Mouse (Mus musculus) heart, adult 2 months (tissue): ENCODE data around the gene Slc15a2. TPM values are rescaled to one million over a fixed set of nuclear protein-coding genes. Genes with fewer than 3 reads are reported as not detected.

ENCODE experiments used
- DNase-seq, 2 experiments: peaks; one replicate each; pipeline ENCODE4 v3.0.0; 2021
- H3K27ac ChIP-seq: fragments of 200-600 bp; 2 replicates; pipeline ENCODE4 v1.8.1; 2022
- H3K27me3 ChIP-seq: fragments of 200-500 bp; 2 replicates; pipeline ENCODE4 v1.6.1; 2012; ENCODE audit warnings: mild to moderate bottlenecking, low read length, inconsistent platforms, mixed read lengths; ENCODE audit not compliant: control insufficient read depth, insufficient read depth
- H3K36me3 ChIP-seq: fragments of 200-500 bp; 2 replicates; pipeline ENCODE4 v1.6.1; 2012; ENCODE audit warnings: low read length, inconsistent platforms; ENCODE audit not compliant: control insufficient read depth, insufficient read depth
- H3K4me1 ChIP-seq: fragments of 200-500 bp; 2 replicates; pipeline ENCODE4 v1.6.1; 2011; ENCODE audit warnings: low read length; ENCODE audit not compliant: control insufficient read depth, insufficient read depth
- H3K4me3 ChIP-seq: fragments of 200-600 bp; 2 replicates; pipeline ENCODE4 v1.8.1; 2022
- H3K79me2 ChIP-seq: fragments of 200-500 bp; replicated peaks from 2 replicates; pipeline ENCODE4 v1.6.1; 2012; ENCODE audit warnings: mild to moderate bottlenecking, inconsistent platforms, low read length, moderate library complexity, mixed read lengths; ENCODE audit not compliant: control insufficient read depth, insufficient read depth
- H3K9ac ChIP-seq: fragments of 200-500 bp; 2 replicates; pipeline ENCODE4 v1.6.1; 2012; ENCODE audit warnings: low read depth, mild to moderate bottlenecking, control low read depth, inconsistent platforms, low read length, mixed read lengths
- CTCF ChIP-seq: fragments of 200-600 bp; IDR thresholded peaks from 2 replicates; pipeline ENCODE4 v1.8.1; 2022; ENCODE audit warnings: antibody characterized with exemption, mild to moderate bottlenecking, moderate library complexity
- EP300 ChIP-seq: fragments of 200-500 bp; IDR thresholded peaks from 2 replicates; pipeline ENCODE4 v1.6.1; 2011; ENCODE audit warnings: low read depth, low read length, control low read depth; ENCODE audit not compliant: insufficient read depth
- POLR2A ChIP-seq: fragments of 200-500 bp; IDR thresholded peaks from 2 replicates; pipeline ENCODE4 v1.6.1; 2011; ENCODE audit warnings: mild to moderate bottlenecking, low read depth, low read length, control low read depth; ENCODE audit not compliant: insufficient read depth
- WGBS: fragments of 180-500 bp; shearing (Covaris S2); methylation state at CpG from one replicate; pipeline ENCODE4 v1.1.7; 2018; 5-methylcytosine and 5-hydroxymethylcytosine counted together
- intact Hi-C: fragments of 180-260 bp; cut with DNase I; formaldehyde crosslinking; loops from one replicate; pipeline ENCODE4 v1.15.1; 2025
- polyA plus RNA-seq: library from polyadenylated mRNA; depleted of rRNA; stranded (reverse); fragments of >200 nt; gene quantifications from 2 replicates; pipeline ENCODE4 v1.2.3, GENCODE M21; 2012
- total RNA-seq, 2 experiments: library from RNA; stranded (reverse); gene quantifications; 2 replicates each; pipeline ENCODE4 v1.2.3; 2021

Slc15a2 gene
- total and polyA plus RNA-seq, 3 experiments: 1.6 to 3.3 (median 2.2) TPM

GRCm38 (mm10) chr16:36802361-36802760, 17.6 kb upstream of the Slc15a2 start:
- no peaks in the 10 kb centered on the region for H3K36me3 ChIP-seq
- DNase-seq: no peak
- H3K9ac ChIP-seq: no peak overlapping the region
- no peaks in the 10 kb centered on the region for H3K4me1 ChIP-seq
- WGBS: 77% methylated on average over 3 of the region's 3 CpGs
- no peak overlapping the region for H3K4me3 ChIP-seq
- TF ChIP-seq POLR2A (no peak), CTCF (peak; percentile 49)
- H3K27ac ChIP-seq: no peak overlapping the region
- no peaks in the 10 kb centered on the region for H3K79me2 ChIP-seq
- H3K27me3 ChIP-seq: no peaks in the 10 kb centered on the region
- intact Hi-C loops: no loop called here

GRCm38 (mm10) chr16:36798334-36798733, 13.6 kb upstream of the Slc15a2 start:
- TF ChIP-seq POLR2A (no peak), EP300 (no peak), CTCF (no peak)
- H3K36me3 ChIP-seq: no peaks in the 10 kb centered on the region
- WGBS: 62% methylated on average over 2 of the region's 2 CpGs
- intact Hi-C loops: no loop called here
- H3K4me3 ChIP-seq: no peak overlapping the region
- no peaks in the 10 kb centered on the region for H3K4me1 ChIP-seq
- H3K27me3 ChIP-seq: no peaks in the 10 kb centered on the region
- H3K79me2 ChIP-seq: no peaks in the 10 kb centered on the region
- no peak overlapping the region for H3K9ac ChIP-seq
- H3K27ac ChIP-seq: no peak overlapping the region
- DNase-seq: no peak

GRCm38 (mm10) chr16:36794976-36795375, 10.2 kb upstream of the Slc15a2 start:
- 62% methylated on average over 2 of the region's 2 CpGs for WGBS
- Histone ChIP-seq H3K4me3 (no peak overlapping the region), H3K27ac (no peak overlapping the region), H3K27me3 (no peaks in the 10 kb centered on the region), H3K4me1 (no peaks in the 10 kb centered on the region), H3K79me2 (no peaks in the 10 kb centered on the region), H3K36me3 (no peaks in the 10 kb centered on the region), H3K9ac (no peak overlapping the region)
- DNase-seq: no peak
- TF ChIP-seq CTCF (no peak), POLR2A (no peak), EP300 (no peak)
- intact Hi-C loops: no loop called here

- Histone ChIP-seq H3K4me1 (no peaks in the 10 kb centered on the region), H3K9ac (no peak overlapping the region), H3K27ac (no peak overlapping the region), H3K79me2 (no peaks in the 10 kb centered on the region), H3K4me3 (no peak overlapping the region), H3K27me3 (no peaks in the 10 kb centered on the region), H3K36me3 (no peaks in the 10 kb centered on the region)
- no peak for TF ChIP-seq CTCF
- TF ChIP-seq POLR2A: no peak
- no peak for TF ChIP-seq EP300
- intact Hi-C loops: no loop called here
- whole genome bisulfite sequencing: 65% methylated on average over 4 of the region's 4 CpGs
- no peak for DNase-seq
Measured at GRCm38 (mm10) chr16:36790166-36790565, 5.4 kb upstream of the Slc15a2 start.

GRCm38 (mm10) chr16:36786466-36786865, 1.7 kb upstream of the Slc15a2 start:
- TF ChIP-seq POLR2A (no peak), CTCF (no peak), EP300 (no peak)
- Histone ChIP-seq H3K79me2 (no peaks in the 10 kb centered on the region), H3K36me3 (no peaks in the 10 kb centered on the region), H3K27ac (no peak overlapping the region), H3K27me3 (no peaks in the 10 kb centered on the region), H3K4me1 (no peaks in the 10 kb centered on the region), H3K4me3 (no peak overlapping the region), H3K9ac (no peak overlapping the region)
- DNase-seq: no peak
- 89% methylated on average over 7 of the region's 7 CpGs for WGBS
- intact Hi-C loops: no loop called here

GRCm38 (mm10) chr16:36784146-36784545, 616 bp downstream of the Slc15a2 start:
- H3K36me3 ChIP-seq: no peaks in the 10 kb centered on the region
- no peak for DNase-seq
- no peaks in the 10 kb centered on the region for H3K79me2 ChIP-seq
- TF ChIP-seq POLR2A: no peak
- TF ChIP-seq CTCF: no peak
- no peak for TF ChIP-seq EP300
- H3K9ac ChIP-seq: no peak overlapping the region
- H3K27me3 ChIP-seq: no peaks in the 10 kb centered on the region
- intact Hi-C loops: no loop called here
- H3K4me1 ChIP-seq: no peaks in the 10 kb centered on the region
- no peak overlapping the region for H3K27ac ChIP-seq
- 81% methylated on average over 2 of the region's 2 CpGs for WGBS
- H3K4me3 ChIP-seq: no peak overlapping the region
